Mouse (Mus musculus) ES-E14 (cell line): ENCODE measurements at regions not wholly inside any gene's neighbourhood (a gene's known extent, or its start where the extent isn't known, plus 50 kb on each side); places are given as distances from the start of the nearest gene placed in this dataset.

ENCODE experiments used
- DNase-seq: peaks from one replicate; pipeline ENCODE4 v3.0.0-alpha.2; 2013; ENCODE audit warnings: low read depth, low spot score
- H3K27ac ChIP-seq: 2 replicates; pipeline ENCODE4 v1.5.1; 2012; ENCODE audit warnings: low read depth, mild to moderate bottlenecking, low read length, moderate library complexity, mixed read lengths; ENCODE audit not compliant: poor library complexity, insufficient read depth, severe bottlenecking
- H3K36me3 ChIP-seq: 2 replicates; pipeline ENCODE4 v1.6.1; 2012; ENCODE audit warnings: mild to moderate bottlenecking, low read length, moderate library complexity, mixed read lengths; ENCODE audit not compliant: control insufficient read depth, poor library complexity, insufficient read depth, severe bottlenecking
- H3K4me1 ChIP-seq, 2 experiments: fragments of 150-350 bp in 1 of 2; sonication (generic) in 1 of 2; 2 replicates each; pipeline ENCODE4 v1.6.1; 2012; ENCODE audit warnings: low read length in 2 of 2, mild to moderate bottlenecking in 1 of 2, mixed read lengths in 1 of 2; ENCODE audit not compliant: control insufficient read depth in 2 of 2, insufficient read depth in 2 of 2, poor library complexity in 1 of 2
- H3K4me3 ChIP-seq, 2 experiments: fragments of 150-350 bp in 1 of 2; sonication (generic) in 1 of 2; 2 replicates each; pipeline ENCODE4 v1.5.1; 2012; ENCODE audit warnings: low read length in 2 of 2, low read depth in 1 of 2, mild to moderate bottlenecking in 1 of 2, mixed read lengths in 1 of 2; ENCODE audit not compliant: insufficient read depth in 1 of 2, poor library complexity in 1 of 2, severe bottlenecking in 1 of 2
- H3K9ac ChIP-seq: 2 replicates; pipeline ENCODE4 v1.6.1; 2012; ENCODE audit warnings: low read depth, mild to moderate bottlenecking, low read length, mixed read lengths; ENCODE audit not compliant: poor library complexity, insufficient read depth, severe bottlenecking
- H3K9me3 ChIP-seq: fragments of 150-350 bp; sonication (generic); 2 replicates; pipeline ENCODE4 v1.6.1; 2012; ENCODE audit warnings: low read depth, mild to moderate bottlenecking, low read length; ENCODE audit not compliant: control insufficient read depth, insufficient read depth
- CHD2 ChIP-seq: IDR thresholded peaks from 2 replicates; pipeline ENCODE4 v1.6.1; 2014; ENCODE audit warnings: mild to moderate bottlenecking, low read depth, low read length, inconsistent platforms
- HCFC1 ChIP-seq: IDR thresholded peaks from 2 replicates; pipeline ENCODE4 v1.6.1; 2012; ENCODE audit warnings: low read length, inconsistent platforms, borderline replicate concordance; ENCODE audit not compliant: insufficient read depth
- MAFK ChIP-seq: IDR thresholded peaks from 2 replicates; pipeline ENCODE4 v1.6.1; 2014; ENCODE audit warnings: mild to moderate bottlenecking, low read depth, low read length, inconsistent platforms; ENCODE audit not compliant: insufficient read depth
- ZC3H11A ChIP-seq: IDR thresholded peaks from 2 replicates; pipeline ENCODE4 v1.6.1; 2012; ENCODE audit warnings: low read depth, mild to moderate bottlenecking, inconsistent platforms, low read length, borderline replicate concordance
- ZNF384 ChIP-seq: IDR thresholded peaks from 2 replicates; pipeline ENCODE4 v1.6.1; 2012; ENCODE audit warnings: low read depth, low read length, inconsistent platforms
- in situ Hi-C, 2 experiments: fragments of 600-800 bp; cut with MboI; formaldehyde crosslinking; loops; one replicate each; pipeline ENCODE4 v1.15.1; 2025; ENCODE audit warnings: low sequenced_read_pairs in 2 of 2, inconsistent platforms in 1 of 2; ENCODE audit not compliant: unreplicated experiment in 2 of 2

DNA sequence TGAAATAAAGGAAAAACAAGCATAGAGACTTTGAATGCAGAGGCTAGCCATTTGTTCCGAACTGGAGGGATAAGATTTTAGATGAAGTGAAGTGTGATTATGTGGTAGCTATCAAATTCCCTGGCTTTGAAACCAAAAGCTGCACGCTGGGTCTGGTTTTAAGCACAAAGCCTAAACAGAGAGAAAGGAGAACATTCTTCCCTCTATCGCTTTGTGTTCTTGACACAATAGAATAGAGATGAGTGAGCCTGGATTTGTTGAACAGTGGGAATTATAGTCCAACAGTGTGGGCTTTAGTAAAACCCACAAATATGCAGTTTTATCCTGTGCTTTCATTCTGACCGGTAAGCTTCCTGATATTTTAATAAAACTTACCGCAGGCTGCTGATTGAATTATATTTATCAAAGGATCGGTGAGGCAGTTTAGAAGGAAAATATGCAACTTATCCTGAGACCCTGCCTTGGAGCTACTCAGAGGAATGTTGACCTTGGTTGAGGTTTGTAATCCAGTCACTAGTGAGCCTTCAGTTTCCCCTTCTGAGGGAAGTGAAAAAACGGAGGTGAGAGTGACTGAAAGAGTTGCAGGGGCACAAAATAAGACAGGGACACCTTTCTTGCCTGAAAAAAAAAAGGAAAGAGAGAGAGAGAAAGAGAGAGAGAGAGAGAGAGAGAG is 481.7 kb upstream of the Tenm4 start:
- Histone ChIP-seq H3K27ac (no peak overlapping the region), H3K9ac (no peak overlapping the region), H3K36me3 (no peaks in the 10 kb centered on the region), H3K4me3 (no peak overlapping the region), H3K9me3 (no peaks in the 10 kb centered on the region), H3K4me1 (no peaks in the 10 kb centered on the region)
- DNase-seq: no peak
- TF ChIP-seq MAFK: no peak
- TF ChIP-seq HCFC1: no peak
- TF ChIP-seq ZC3H11A: no peak
- no peak for TF ChIP-seq ZNF384
- no peak for TF ChIP-seq CHD2
- in situ Hi-C loops: no loop called here

DNA sequence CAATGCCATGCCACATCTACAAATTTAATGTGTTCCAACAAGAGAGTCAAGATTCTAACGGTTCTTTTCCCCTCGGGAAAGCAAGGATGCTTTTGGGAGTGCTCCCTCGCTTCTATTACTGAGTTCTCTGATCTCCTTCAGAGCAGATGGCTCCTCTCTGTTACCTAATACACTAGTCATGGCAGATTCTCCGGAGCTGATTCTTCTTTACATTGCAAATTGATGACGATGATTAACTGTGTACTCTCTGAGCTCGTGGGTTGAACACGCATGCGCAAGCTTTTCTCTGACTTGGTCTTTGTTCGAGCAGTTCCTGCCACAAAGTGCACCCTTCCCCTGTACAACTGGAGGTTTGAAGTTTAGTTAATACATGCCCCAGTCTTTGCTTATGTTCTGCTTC is 471.5 kb upstream of the Tenm4 start:
- Histone ChIP-seq H3K36me3 (no peaks in the 10 kb centered on the region), H3K4me3 (no peak overlapping the region), H3K27ac (no peak overlapping the region), H3K9ac (no peak overlapping the region), H3K9me3 (no peaks in the 10 kb centered on the region), H3K4me1 (no peaks in the 10 kb centered on the region)
- TF ChIP-seq ZNF384 (no peak), MAFK (no peak), CHD2 (no peak), HCFC1 (no peak), ZC3H11A (no peak)
- no peak for DNase-seq
- in situ Hi-C loops: no loop called here

DNA sequence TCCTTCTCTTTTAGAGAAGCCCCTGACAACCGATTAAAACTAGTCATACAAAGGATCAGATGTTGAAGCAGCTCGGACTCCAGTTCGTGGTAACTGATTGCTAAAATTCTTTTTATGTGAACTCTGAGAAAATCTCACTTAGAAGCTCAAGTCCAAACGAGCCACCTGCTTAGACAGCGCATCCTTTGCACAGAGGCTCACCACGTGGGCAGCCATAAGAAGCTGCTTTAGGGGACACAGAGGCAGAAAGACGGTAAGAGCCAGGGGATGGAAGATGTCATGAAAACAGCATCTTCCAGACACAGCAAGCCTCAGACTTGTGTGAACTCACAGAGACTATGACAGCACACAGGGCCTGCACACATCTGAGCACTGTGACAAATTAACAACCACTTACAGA is 461.0 kb upstream of the Tenm4 start:
- Histone ChIP-seq H3K9ac (no peak overlapping the region), H3K4me3 (no peak overlapping the region), H3K27ac (no peak overlapping the region), H3K9me3 (no peaks in the 10 kb centered on the region), H3K36me3 (no peaks in the 10 kb centered on the region), H3K4me1 (no peaks in the 10 kb centered on the region)
- TF ChIP-seq ZC3H11A (no peak), ZNF384 (no peak), MAFK (no peak), HCFC1 (no peak), CHD2 (no peak)
- in situ Hi-C loops: no loop called here
- DNase-seq: no peak

DNA sequence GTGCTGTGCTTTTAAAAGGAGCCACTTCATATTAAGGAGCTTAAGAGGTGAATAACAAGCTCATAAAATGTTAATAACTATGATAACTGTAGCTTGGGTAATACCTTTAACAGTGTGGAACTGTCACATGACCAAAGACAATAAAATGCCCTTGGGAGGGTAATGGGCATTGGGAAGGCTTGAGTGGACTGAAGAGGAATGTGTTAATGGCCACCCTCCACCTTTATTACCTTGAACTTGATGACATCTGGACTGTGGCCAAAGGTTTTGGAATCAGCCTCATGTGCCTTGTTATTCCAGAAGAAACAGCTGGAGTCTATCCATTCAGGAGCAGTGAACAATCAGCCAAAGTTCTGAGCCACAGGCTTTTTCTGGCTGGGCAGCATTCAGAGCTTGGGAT is 451.0 kb upstream of the Tenm4 start:
- no peak overlapping the region for H3K27ac ChIP-seq
- no peak overlapping the region for H3K9ac ChIP-seq
- H3K9me3 ChIP-seq: no peaks in the 10 kb centered on the region
- in situ Hi-C loops: no loop called here
- no peak overlapping the region for H3K4me3 ChIP-seq
- TF ChIP-seq CHD2 (no peak), ZC3H11A (no peak), HCFC1 (no peak), MAFK (no peak), ZNF384 (no peak)
- H3K36me3 ChIP-seq: no peaks in the 10 kb centered on the region
- no peak for DNase-seq
- no peaks in the 10 kb centered on the region for H3K4me1 ChIP-seq
